Comparison of ENCODE assay signal across 9 mouse cellular contexts in the genomic region with DNA sequence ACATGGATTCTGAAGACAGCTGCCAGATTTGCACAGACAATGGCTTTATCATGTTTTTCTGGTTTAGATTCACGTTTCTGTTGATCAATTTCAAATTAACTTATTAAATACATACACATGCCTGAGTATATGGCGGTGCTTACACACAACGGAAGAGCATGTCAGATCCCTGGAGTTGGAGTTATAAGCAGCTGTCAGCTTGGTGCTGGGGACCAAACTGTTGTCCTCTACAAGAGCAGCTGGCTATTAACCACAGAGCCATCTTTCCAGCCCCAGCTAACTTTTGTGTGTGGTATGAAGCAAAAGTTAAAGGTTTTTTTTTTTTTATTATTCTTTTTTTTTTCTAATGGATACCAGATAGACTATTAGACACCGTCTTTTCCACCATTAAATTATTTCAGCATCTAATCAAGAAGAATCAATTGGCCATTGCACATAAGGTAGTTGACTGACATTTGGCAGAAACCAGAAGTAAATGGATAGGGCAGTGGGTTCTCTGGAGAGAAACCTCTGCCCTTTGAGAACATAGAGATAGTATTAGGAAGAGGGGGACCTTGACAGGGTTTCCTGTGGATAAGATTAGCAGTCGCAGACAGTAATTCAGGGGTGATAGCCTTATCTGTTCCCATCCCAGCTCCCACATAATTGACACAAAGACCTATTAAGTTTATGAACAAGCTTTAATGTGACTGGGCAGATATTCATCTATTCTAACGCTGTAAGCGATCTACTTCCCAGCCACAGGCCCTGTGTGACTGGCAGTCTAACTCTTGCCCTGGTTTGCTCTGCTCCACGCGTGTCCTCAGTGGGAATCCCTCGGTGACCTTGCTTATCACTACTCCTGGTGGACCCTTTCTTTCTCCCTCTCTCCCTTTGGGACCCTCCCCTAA. TPM values are rescaled to one million over a fixed set of nuclear protein-coding genes. Genes with fewer than 3 reads are reported as not detected.
DNase-seq lines count a peak whose midpoint lies in the region; ATAC-seq and TF ChIP-seq lines count a peak whose summit lies in the region.
"Had no signal": no experiment of that assay in that cellular context is flagged by ENCODE, and none has a peak within 500 bp of the region (broad histone marks: within the 10 kb centered on the region; RNA-seq: fewer than 3 reads in every experiment).

No protein-coding gene starts in this region.

- H3K27me3 ChIP-seq in C2C12 (ENCODE audit: control insufficient read depth, insufficient read depth, insufficient read length), result no peaks in the 10 kb centered on the region
- H3K27me3 ChIP-seq in forebrain, embryonic 15.5 days, result no peaks in the 10 kb centered on the region
- H3K27me3 ChIP-seq in liver, embryonic 16.5 days (ENCODE audit: control insufficient read depth, insufficient read depth, low read depth, low read length), result peaks cover 5% of the 10 kb centered on the region; the same call in 1 of the 2 replicates

- H3K4me1 ChIP-seq in forebrain, embryonic 15.5 days, result peaks cover 16% of the 10 kb centered on the region
- peaks cover 5% of the 10 kb centered on the region for H3K4me1 ChIP-seq in liver, embryonic 16.5 days (ENCODE audit: control insufficient read depth, low read depth, low read length)

- H3K4me3 ChIP-seq in gastrocnemius, adult 2 months, result peak overlapping the region; percentile 65
- peak overlapping the region; percentile 21 for H3K4me3 ChIP-seq in C2C12 (ENCODE audit: insufficient read depth, poor library complexity, severe bottlenecking)
- peak overlapping the region; percentile 38 for H3K4me3 ChIP-seq in forebrain, embryonic 15.5 days
- peak overlapping the region; percentile 54 for H3K4me3 ChIP-seq in liver, embryonic 16.5 days (ENCODE audit: low read depth, low read length)

- peak overlapping the region; percentile 42 for H3K9ac ChIP-seq in forebrain, embryonic 15.5 days (replicated peaks)
- H3K9ac ChIP-seq in liver, embryonic 16.5 days (ENCODE audit: low read depth, low read length), result peak overlapping the region; percentile 43

- H3K36me3 ChIP-seq in C2C12 (ENCODE audit: control insufficient read depth, insufficient read depth), result no peaks in the 10 kb centered on the region
- no peaks in the 10 kb centered on the region for H3K36me3 ChIP-seq in forebrain, embryonic 15.5 days
- H3K36me3 ChIP-seq in liver, embryonic 16.5 days (ENCODE audit: control insufficient read depth, insufficient read depth), result no peaks in the 10 kb centered on the region

- intact Hi-C loops in gastrocnemius, adult 2 months (cut with DNase I), result no loop called here

- H3K79me3 ChIP-seq in C2C12 (ENCODE audit: low read depth), result no peaks in the 10 kb centered on the region

- H3K79me2 ChIP-seq in C2C12 (ENCODE audit: control insufficient read depth, insufficient read depth), result no peaks in the 10 kb centered on the region

- no peak for TF ChIP-seq CTCF in gastrocnemius, adult 2 months (IDR thresholded peaks at IDR 0.05)
- no peak for TF ChIP-seq CTCF in C2C12 (IDR thresholded peaks at IDR 0.05; ENCODE audit: control insufficient read depth, insufficient read depth, insufficient read length)

- peak overlapping the region; percentile 57 for H3K4me2 ChIP-seq in forebrain, embryonic 15.5 days (replicated peaks)
- H3K4me2 ChIP-seq in liver, embryonic 16.5 days (ENCODE audit: low read depth, low read length), result peak overlapping the region; percentile 70

- ATAC-seq in forebrain, embryonic 15.5 days (replicated peaks), result peak; percentile 17; the same call in 1 of the 2 replicates
- peak; percentile 32 for ATAC-seq in liver, embryonic 16.5 days (ENCODE audit: low read depth)

- WGBS in forebrain, embryonic 15.5 days, result 36% methylated on average over 10 of the region's 10 CpGs
- WGBS in liver, embryonic 16.5 days (ENCODE audit: insufficient replicate concordance), result 26% methylated on average over 10 of the region's 10 CpGs

- DNase-seq in gastrocnemius, adult 2 months, result no peak
- no peak for DNase-seq in gastrocnemius, postnatal 10 days
- no peak for DNase-seq in embryo, embryonic 11 days
- DNase-seq in layer of hippocampus, postnatal 10 days (ENCODE audit: low spot score in 2 of 2), result no peak
- no peak for DNase-seq in ovary, postnatal 14 days (ENCODE audit: low spot score)

- no peaks in the 10 kb centered on the region for H3K9me3 ChIP-seq in forebrain, embryonic 15.5 days
- H3K9me3 ChIP-seq in liver, embryonic 16.5 days (replicated peaks; ENCODE audit: control insufficient read depth, low read length), result no peaks in the 10 kb centered on the region

- H3K27ac ChIP-seq in gastrocnemius, adult 2 months, result peak overlapping the region; percentile 70
- H3K27ac ChIP-seq in forebrain, embryonic 15.5 days (replicated peaks), result peak overlapping the region; percentile 81
- H3K27ac ChIP-seq in liver, embryonic 16.5 days (ENCODE audit: low read length), result no peak overlapping the region

- peak overlapping the region; percentile 28 for H3ac ChIP-seq in C2C12 (ENCODE audit: control insufficient read depth, insufficient read length, low read depth)

TF ChIP-seq in C2C12, 6 proteins besides CTCF, POLR2A, EP300 and RAD21:
- no peak for TF ChIP-seq MAX (IDR thresholded peaks at IDR 0.05)

RNA-seq across cellular contexts. Expression of gene Mif, which starts 12.2 kb away (rescaled TPM):
- total RNA-seq in gastrocnemius, adult 2 months (2021), result 100 to 1,000 TPM; 147 to 168 TPM
- total RNA-seq in gastrocnemius, postnatal 10 days (2021), result 100 to 1,000 TPM; 146 to 148 TPM
- 2,436 TPM for polyA plus RNA-seq in C2C12 (2012; fragmentation: generic; extraction: Trizol)
- 1,708 and 1,857 TPM in 2 replicates for polyA plus RNA-seq in forebrain, embryonic 15.5 days (2015; fragmentation: Nextera tagmentation; extraction: Ambion mirVana)
- polyA plus RNA-seq in liver, embryonic 16.5 days (2015; fragmentation: Nextera tagmentation; extraction: Ambion mirVana), result 906 and 964 TPM in 2 replicates
- 100 to 1,000 TPM; 674 to 738 TPM for total RNA-seq in layer of hippocampus, postnatal 10 days (2021)

RNA-seq across cellular contexts. Expression of gene Derl3, which starts 20.9 kb away (rescaled TPM):
- total RNA-seq in gastrocnemius, adult 2 months (2021), result under 1 TPM in 1 of 2 experiments, not detected in 1; 0.45 TPM
- total RNA-seq in gastrocnemius, postnatal 10 days (2021), result under 1 TPM in 1 of 2 experiments, not detected in 1; 0.27 TPM
- 0.25 TPM for polyA plus RNA-seq in C2C12 (2012; fragmentation: generic; extraction: Trizol)
- 2.9 and 3.5 TPM in 2 replicates for polyA plus RNA-seq in forebrain, embryonic 15.5 days (2015; fragmentation: Nextera tagmentation; extraction: Ambion mirVana)
- polyA plus RNA-seq in liver, embryonic 16.5 days (2015; fragmentation: Nextera tagmentation; extraction: Ambion mirVana), result 0.50 and 0.85 TPM in 2 replicates
- total RNA-seq in layer of hippocampus, postnatal 10 days (2021), result 1 to 10 TPM in 1 of 2 experiments, not detected in 1; 1.7 TPM

RNA-seq across cellular contexts. Expression of gene Gstt2, which starts 35.0 kb away (rescaled TPM):
- total RNA-seq in gastrocnemius, adult 2 months (2021), result 1 to 10 TPM; 2.3 to 4.2 TPM
- total RNA-seq in gastrocnemius, postnatal 10 days (2021), result 1 to 10 TPM; 7.1 to 8.4 TPM
- polyA plus RNA-seq in C2C12 (2012; fragmentation: generic; extraction: Trizol), result 0.49 TPM
- 3.9 and 5.1 TPM in 2 replicates for polyA plus RNA-seq in forebrain, embryonic 15.5 days (2015; fragmentation: Nextera tagmentation; extraction: Ambion mirVana)
- polyA plus RNA-seq in liver, embryonic 16.5 days (2015; fragmentation: Nextera tagmentation; extraction: Ambion mirVana), result 54.3 and 56.7 TPM in 2 replicates
- total RNA-seq in layer of hippocampus, postnatal 10 days (2021), result 1 to 10 TPM; 5.0 to 6.1 TPM

RNA-seq across cellular contexts. Expression of gene Smarcb1, which starts 49.1 kb away (rescaled TPM):
- 10 to 100 TPM; 13.0 to 17.7 TPM for total RNA-seq in gastrocnemius, adult 2 months (2021)
- 10 to 100 TPM; 30.5 to 39.1 TPM for total RNA-seq in gastrocnemius, postnatal 10 days (2021)
- 133 TPM for polyA plus RNA-seq in C2C12 (2012; fragmentation: generic; extraction: Trizol)
- polyA plus RNA-seq in forebrain, embryonic 15.5 days (2015; fragmentation: Nextera tagmentation; extraction: Ambion mirVana), result 330 and 334 TPM in 2 replicates
- polyA plus RNA-seq in liver, embryonic 16.5 days (2015; fragmentation: Nextera tagmentation; extraction: Ambion mirVana), result 55.9 and 56.8 TPM in 2 replicates
- 10 to 100 TPM; 99.2 to 99.3 TPM for total RNA-seq in layer of hippocampus, postnatal 10 days (2021)

RNA-seq across cellular contexts. Expression of gene Gstt4, which starts 49.9 kb away (rescaled TPM):
- total RNA-seq in gastrocnemius, adult 2 months (2021), result not detected
- total RNA-seq in gastrocnemius, postnatal 10 days (2021), result not detected
- not detected for polyA plus RNA-seq in C2C12 (2012; fragmentation: generic; extraction: Trizol)
- polyA plus RNA-seq in forebrain, embryonic 15.5 days (2015; fragmentation: Nextera tagmentation; extraction: Ambion mirVana), result not detected in 2 replicates
- polyA plus RNA-seq in liver, embryonic 16.5 days (2015; fragmentation: Nextera tagmentation; extraction: Ambion mirVana), result not detected in 2 replicates
- total RNA-seq in layer of hippocampus, postnatal 10 days (2021), result not detected
- total RNA-seq: neutrophil, adult 5-6 weeks had no signal
